Mouse (Mus musculus) intestine, embryonic 15.5 days (tissue): ENCODE measurements at regions not wholly inside any gene's neighbourhood (a gene's known extent, or its start where the extent isn't known, plus 50 kb on each side); places are given as distances from the start of the nearest gene placed in this dataset.
"Not testable (repeated sequence)": the region's sequence is repeated elsewhere in the genome, so short reads cannot be mapped to it uniquely, and the experiment has no call there.

Source experiments
- ATAC-seq: fragments of 200-750 bp; cut with Nextera tagmentation; 2 replicates; pipeline ENCODE4 v1.8.0; 2017; ENCODE audit warnings: moderate TSS enrichment, moderate library complexity
- H3K27ac ChIP-seq: fragments of 300-500 bp; sonication (generic); 2 replicates; pipeline ENCODE4 v1.5.1; 2015; ENCODE audit warnings: mild to moderate bottlenecking, inconsistent platforms
- H3K27me3 ChIP-seq: fragments of 300-500 bp; sonication (generic); replicated peaks from 2 replicates; pipeline ENCODE4 v1.6.1; 2015; ENCODE audit warnings: inconsistent platforms
- H3K36me3 ChIP-seq: fragments of 300-500 bp; sonication (generic); 2 replicates; pipeline ENCODE4 v1.6.1; 2015; ENCODE audit warnings: inconsistent platforms
- H3K4me1 ChIP-seq: fragments of 300-500 bp; sonication (generic); replicated peaks from 2 replicates; pipeline ENCODE4 v1.6.1; 2015; ENCODE audit warnings: inconsistent platforms
- H3K4me2 ChIP-seq: fragments of 300-500 bp; sonication (generic); replicated peaks from 2 replicates; pipeline ENCODE4 v1.6.1; 2015; ENCODE audit warnings: mild to moderate bottlenecking, inconsistent platforms
- H3K4me3 ChIP-seq: fragments of 300-500 bp; sonication (generic); replicated peaks from 2 replicates; pipeline ENCODE4 v1.5.1; 2015; ENCODE audit warnings: inconsistent platforms
- H3K9ac ChIP-seq: fragments of 300-500 bp; sonication (generic); 2 replicates; pipeline ENCODE4 v1.6.1; 2015; ENCODE audit warnings: inconsistent platforms
- H3K9me3 ChIP-seq: fragments of 300-500 bp; sonication (generic); 2 replicates; pipeline ENCODE4 v1.6.1; 2016; ENCODE audit warnings: inconsistent platforms
- WGBS: fragments of 180-500 bp; shearing (Covaris S2); methylation state at CpG from one replicate; pipeline ENCODE4 v1.1.7; 2015; 5-methylcytosine and 5-hydroxymethylcytosine counted together

- H3K4me3 ChIP-seq: no peak overlapping the region
- H3K27me3 ChIP-seq: no peaks in the 10 kb centered on the region
- no peak overlapping the region for H3K4me2 ChIP-seq
- ATAC-seq: no peak
- WGBS: 82% methylated on average over 5 of the region's 5 CpGs
- no peaks in the 10 kb centered on the region for H3K36me3 ChIP-seq
- H3K9ac ChIP-seq: no peak overlapping the region
- no peaks in the 10 kb centered on the region for H3K4me1 ChIP-seq
- no peaks in the 10 kb centered on the region for H3K9me3 ChIP-seq
- no peak overlapping the region for H3K27ac ChIP-seq
Measured at GRCm38 (mm10) chr1:47278321-47279020, 385.8 kb upstream of the Slc39a10 start.

GRCm38 (mm10) chr1:47277839-47278238 lies 385.2 kb upstream of the Slc39a10 start:
- Histone ChIP-seq H3K9me3 (no peaks in the 10 kb centered on the region), H3K9ac (no peak overlapping the region), H3K4me2 (no peak overlapping the region), H3K27ac (no peak overlapping the region), H3K36me3 (no peaks in the 10 kb centered on the region), H3K4me3 (no peak overlapping the region), H3K4me1 (no peaks in the 10 kb centered on the region), H3K27me3 (no peaks in the 10 kb centered on the region)
- peak; percentile 65; the same call in 1 of the 2 replicates for ATAC-seq
- WGBS: 15% methylated on average over 2 of the region's 2 CpGs

DNA sequence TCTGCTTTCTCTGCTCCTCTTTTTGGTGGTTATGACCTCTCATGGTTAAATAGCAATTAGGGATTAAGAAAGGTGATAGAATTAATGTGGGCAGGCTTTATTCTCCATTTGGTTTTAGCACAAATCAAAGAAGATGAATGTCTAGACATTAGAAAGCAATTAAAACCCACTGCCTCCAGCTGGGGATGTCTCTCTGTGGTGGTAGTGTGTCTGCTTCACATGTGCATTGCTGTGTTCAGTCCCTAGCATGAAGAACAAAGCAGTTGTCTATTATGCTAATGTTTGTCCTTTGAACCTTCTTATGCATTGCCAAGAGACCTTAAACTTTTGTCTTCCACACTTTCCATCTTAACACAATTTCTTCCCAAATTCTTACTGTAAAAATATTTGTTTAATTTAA lies 379.5 kb upstream of the Slc39a10 start:
- Histone ChIP-seq H3K27me3 (no peaks in the 10 kb centered on the region), H3K9me3 (no peaks in the 10 kb centered on the region), H3K4me1 (no peaks in the 10 kb centered on the region), H3K27ac (no peak overlapping the region), H3K4me3 (no peak overlapping the region), H3K4me2 (no peak overlapping the region), H3K36me3 (no peaks in the 10 kb centered on the region), H3K9ac (no peak overlapping the region)
- ATAC-seq: no peak

DNA sequence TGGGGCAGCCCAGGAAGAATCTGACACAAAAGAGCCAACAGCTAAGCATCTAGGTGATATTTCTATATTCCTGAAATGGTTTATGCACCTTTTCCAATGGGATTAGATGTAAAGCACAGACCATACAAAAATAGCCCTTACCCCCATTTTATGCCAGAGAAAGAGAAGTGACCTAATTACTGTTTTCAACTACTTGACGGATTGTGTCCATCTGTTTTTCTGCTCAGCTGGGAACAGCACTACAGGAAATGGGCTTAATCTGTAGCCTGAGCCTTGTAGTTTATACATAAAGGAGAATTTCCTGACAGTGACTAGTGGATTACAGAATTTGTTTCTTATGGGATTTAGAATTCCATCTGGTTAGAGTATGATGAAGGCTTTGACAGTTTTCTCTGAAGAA lies 371.0 kb upstream of the Slc39a10 start:
- WGBS: 51% methylated on average over 1 of the region's 1 CpGs
- Histone ChIP-seq H3K9ac (no peak overlapping the region), H3K36me3 (no peaks in the 10 kb centered on the region), H3K9me3 (no peaks in the 10 kb centered on the region), H3K27ac (no peak overlapping the region), H3K4me2 (no peak overlapping the region), H3K4me3 (no peak overlapping the region), H3K4me1 (no peaks in the 10 kb centered on the region), H3K27me3 (no peaks in the 10 kb centered on the region)
- no peak for ATAC-seq

DNA sequence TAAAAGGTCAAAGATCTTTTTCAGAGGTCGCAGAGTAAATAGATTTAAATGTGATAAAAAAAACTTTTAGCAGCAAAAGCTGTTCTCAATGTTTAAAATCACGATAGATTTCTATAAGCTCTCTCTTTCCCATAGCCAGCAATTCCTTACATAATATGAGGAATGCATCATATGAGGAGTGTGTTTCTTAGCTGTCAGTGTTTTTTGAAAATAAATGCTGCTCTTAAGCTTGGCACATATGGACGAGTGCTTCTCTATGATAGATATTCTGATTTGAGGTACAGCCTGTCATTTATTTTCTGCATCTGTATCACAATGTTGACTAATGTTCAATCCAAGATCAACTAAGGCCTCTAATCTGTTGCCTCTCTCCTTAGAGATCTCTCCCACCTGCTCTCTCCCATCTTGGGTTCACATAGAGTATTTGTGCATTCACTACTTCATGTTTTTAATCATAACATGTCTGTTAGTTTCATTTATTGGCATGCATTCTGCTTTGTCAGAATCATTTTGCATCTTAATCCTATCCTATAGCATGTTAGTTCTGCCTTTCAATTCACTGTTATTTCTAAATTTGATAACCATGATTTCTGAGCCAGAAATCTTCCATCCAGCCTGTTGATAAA lies 369.0 kb upstream of the Slc39a10 start:
- Histone ChIP-seq H3K4me3 (no peak overlapping the region), H3K27me3 (no peaks in the 10 kb centered on the region), H3K27ac (no peak overlapping the region), H3K9ac (no peak overlapping the region), H3K9me3 (no peaks in the 10 kb centered on the region), H3K36me3 (no peaks in the 10 kb centered on the region), H3K4me1 (no peaks in the 10 kb centered on the region), H3K4me2 (no peak overlapping the region)
- WGBS: 73% methylated on average over 3 of the region's 3 CpGs
- no peak for ATAC-seq

- not testable (repeated sequence) for H3K4me1 ChIP-seq, H3K9me3 ChIP-seq, H3K4me3 ChIP-seq, H3K27ac ChIP-seq, H3K36me3 ChIP-seq, H3K9ac ChIP-seq, H3K4me2 ChIP-seq, H3K27me3 ChIP-seq, ATAC-seq
- 89% methylated on average over 13 of the region's 13 CpGs for WGBS
Measured at GRCm38 (mm10) chr1:47250706-47251105, 358.1 kb upstream of the Slc39a10 start.

DNA sequence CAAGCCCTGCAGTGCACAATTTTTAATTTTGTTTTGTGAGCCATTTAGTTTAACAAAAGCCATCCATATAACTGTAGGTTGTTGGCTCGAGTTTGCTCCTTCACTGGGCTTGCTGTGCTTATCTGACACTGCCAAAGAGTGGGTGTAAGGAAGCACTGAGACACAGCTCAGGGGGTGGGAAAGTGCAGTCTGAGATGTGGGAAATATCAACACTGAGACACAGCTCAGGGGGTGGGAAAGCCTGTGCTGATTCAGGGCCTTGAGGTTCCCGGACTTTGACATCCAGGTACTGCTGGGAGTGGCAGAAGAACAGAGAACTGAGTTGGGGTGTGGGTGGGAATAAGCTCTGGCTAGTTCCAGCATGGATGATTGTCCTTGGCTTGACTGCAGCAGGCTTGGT lies 324.4 kb upstream of the Slc39a10 start:
- H3K36me3 ChIP-seq: no peaks in the 10 kb centered on the region
- H3K27me3 ChIP-seq: no peaks in the 10 kb centered on the region
- no peak overlapping the region for H3K4me2 ChIP-seq

GRCm38 (mm10) chr1:47216419-47217002 lies 323.9 kb upstream of the Slc39a10 start:
- no peaks in the 10 kb centered on the region for H3K36me3 ChIP-seq
- H3K27me3 ChIP-seq: no peaks in the 10 kb centered on the region
- no peak for ATAC-seq
- H3K4me1 ChIP-seq: no peaks in the 10 kb centered on the region
- H3K27ac ChIP-seq: no peak overlapping the region
- no peak overlapping the region for H3K4me3 ChIP-seq
- no peaks in the 10 kb centered on the region for H3K9me3 ChIP-seq
- 68% methylated on average over 2 of the region's 2 CpGs for WGBS
- H3K4me2 ChIP-seq: no peak overlapping the region
- no peak overlapping the region for H3K9ac ChIP-seq

More for the DNA sequence above, 324.4 kb upstream of the Slc39a10 start:
- 51% methylated on average over 2 of the region's 2 CpGs for WGBS
- no peak overlapping the region for H3K9ac ChIP-seq
- no peaks in the 10 kb centered on the region for H3K9me3 ChIP-seq
- no peak overlapping the region for H3K27ac ChIP-seq
- no peak overlapping the region for H3K4me3 ChIP-seq
- peak; percentile 89 for ATAC-seq
- no peaks in the 10 kb centered on the region for H3K4me1 ChIP-seq

DNA sequence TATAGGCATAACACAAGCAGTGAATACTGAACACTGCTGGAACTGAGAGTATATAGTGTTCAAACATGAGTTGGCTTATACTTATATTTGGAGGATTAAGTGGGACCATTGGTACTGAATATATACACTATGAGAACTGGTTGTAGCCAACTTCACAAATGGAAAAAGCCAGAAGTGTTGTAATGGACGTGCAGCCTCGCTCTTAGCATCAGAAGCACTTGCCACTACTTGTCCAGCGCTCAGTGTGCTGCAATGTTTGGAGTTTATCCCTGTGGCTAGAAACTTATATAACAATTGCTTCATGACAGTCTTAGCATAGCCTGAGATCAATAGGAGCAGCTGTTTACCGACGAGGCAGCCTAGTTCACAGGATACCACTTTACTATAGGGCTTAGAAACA lies 320.8 kb upstream of the Slc39a10 start:
- H3K4me3 ChIP-seq: no peak overlapping the region
- H3K4me1 ChIP-seq: no peaks in the 10 kb centered on the region
- no peak for ATAC-seq
- H3K9me3 ChIP-seq: no peaks in the 10 kb centered on the region
- H3K27me3 ChIP-seq: no peaks in the 10 kb centered on the region
- no peak overlapping the region for H3K4me2 ChIP-seq
- no peak overlapping the region for H3K9ac ChIP-seq
- H3K36me3 ChIP-seq: no peaks in the 10 kb centered on the region
- WGBS: 89% methylated on average over 5 of the region's 5 CpGs
- H3K27ac ChIP-seq: no peak overlapping the region

DNA sequence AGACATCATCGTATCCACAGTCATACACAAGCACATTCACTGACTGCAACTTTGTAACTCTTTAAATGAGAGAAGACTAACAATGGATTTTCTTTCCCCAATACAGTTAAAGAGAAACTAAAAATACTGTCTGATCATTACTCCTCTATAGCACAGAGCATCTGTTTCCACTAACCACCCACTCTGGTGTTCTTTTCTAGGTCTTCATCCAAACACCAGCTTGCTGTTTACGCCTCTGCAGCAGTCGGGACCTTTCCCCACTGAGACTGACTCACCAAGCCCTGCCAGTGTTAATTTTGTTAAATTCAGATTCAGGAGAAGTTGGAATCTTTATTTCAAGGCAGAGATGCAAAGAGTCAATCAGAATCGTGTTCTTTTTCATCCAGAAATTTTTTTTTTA lies 300.3 kb upstream of the Slc39a10 start:
- no peak for ATAC-seq
- no peaks in the 10 kb centered on the region for H3K9me3 ChIP-seq
- no peaks in the 10 kb centered on the region for H3K36me3 ChIP-seq
- no peaks in the 10 kb centered on the region for H3K4me1 ChIP-seq
- WGBS: 79% methylated on average over 4 of the region's 4 CpGs
- no peak overlapping the region for H3K9ac ChIP-seq
- no peak overlapping the region for H3K4me2 ChIP-seq
- no peak overlapping the region for H3K4me3 ChIP-seq
- H3K27ac ChIP-seq: no peak overlapping the region
- no peaks in the 10 kb centered on the region for H3K27me3 ChIP-seq

DNA sequence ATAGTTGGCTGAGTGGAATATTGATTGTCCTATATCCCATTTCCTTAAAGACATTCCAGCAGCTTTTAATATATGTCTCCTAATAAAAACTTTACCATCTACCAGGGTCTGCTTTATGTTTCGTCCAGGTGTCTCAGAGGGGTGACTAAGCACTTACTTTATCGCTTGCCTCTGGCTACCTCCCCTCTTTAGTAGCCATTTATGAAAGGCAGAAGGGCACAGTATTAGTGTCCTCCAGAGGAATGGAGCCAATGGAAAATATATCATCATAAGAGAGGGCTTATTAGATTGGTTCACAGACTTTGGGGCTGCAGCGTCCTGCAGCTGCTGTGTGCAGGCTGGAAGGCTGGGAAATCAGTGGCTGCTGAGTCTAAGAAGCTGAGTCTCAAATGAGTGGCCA lies 271.8 kb upstream of the Slc39a10 start:
- Histone ChIP-seq H3K9ac (no peak overlapping the region), H3K4me1 (no peaks in the 10 kb centered on the region), H3K9me3 (no peaks in the 10 kb centered on the region), H3K27ac (no peak overlapping the region), H3K4me3 (no peak overlapping the region), H3K27me3 (no peaks in the 10 kb centered on the region), H3K36me3 (no peaks in the 10 kb centered on the region), H3K4me2 (no peak overlapping the region)
- WGBS: 59% methylated on average over 3 of the region's 3 CpGs
- ATAC-seq: no peak

DNA sequence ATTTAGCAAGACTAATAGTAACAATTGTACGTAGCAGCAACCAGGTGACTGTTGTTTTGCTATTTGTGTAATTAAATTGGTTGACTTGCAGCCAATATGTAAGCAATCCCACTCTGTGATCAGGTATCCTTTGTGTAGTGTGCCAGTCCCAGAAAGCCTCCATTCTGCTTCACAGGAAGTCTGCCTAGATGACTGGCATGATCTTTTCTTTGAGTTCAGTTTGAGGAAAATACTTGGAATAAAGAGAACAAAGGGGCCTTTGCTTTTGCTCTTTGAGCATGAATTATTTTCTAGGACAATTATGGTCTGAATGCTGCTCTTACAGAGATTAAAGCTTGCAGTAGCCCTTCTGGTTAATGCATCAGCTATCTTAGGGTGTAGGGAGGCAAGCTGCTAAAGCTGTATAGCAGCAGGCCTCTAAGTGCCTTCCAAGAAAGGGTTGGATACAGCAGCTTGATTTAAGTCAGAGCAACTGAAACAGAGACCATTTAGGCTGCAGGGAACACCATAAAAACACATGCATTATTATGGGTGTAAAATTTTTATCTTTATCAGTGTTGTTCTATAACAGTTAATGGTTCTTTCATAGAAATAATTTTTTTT lies 271.3 kb upstream of the Slc39a10 start:
- no peak for ATAC-seq
- no peak overlapping the region for H3K4me2 ChIP-seq
- H3K4me1 ChIP-seq: no peaks in the 10 kb centered on the region
- no peaks in the 10 kb centered on the region for H3K9me3 ChIP-seq
- H3K36me3 ChIP-seq: no peaks in the 10 kb centered on the region
- 72% methylated on average over 1 of the region's 1 CpGs for WGBS
- H3K27me3 ChIP-seq: no peaks in the 10 kb centered on the region
- no peak overlapping the region for H3K27ac ChIP-seq
- H3K9ac ChIP-seq: no peak overlapping the region
- no peak overlapping the region for H3K4me3 ChIP-seq

DNA sequence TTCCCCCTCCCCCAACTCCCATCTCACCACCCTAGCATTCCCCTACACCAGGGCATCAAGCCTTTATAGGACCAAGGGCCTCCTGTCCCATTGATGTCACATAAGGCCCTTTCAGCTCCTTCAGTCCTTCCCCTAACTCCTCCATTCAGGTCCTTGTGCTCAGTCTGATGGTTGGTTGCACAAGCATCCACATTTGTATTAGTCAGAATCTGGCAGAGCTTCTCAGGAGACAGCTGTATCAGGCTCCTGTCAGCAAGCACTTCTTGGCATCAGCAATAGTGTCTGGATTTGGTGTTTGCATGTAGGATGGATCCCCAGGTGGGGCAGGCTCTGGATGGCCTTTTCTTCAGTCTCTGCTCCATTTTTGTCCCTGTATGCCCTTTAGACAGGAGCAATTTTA lies 237.4 kb upstream of the Slc39a10 start:
- H3K27me3 ChIP-seq, H3K4me2 ChIP-seq, H3K27ac ChIP-seq, ATAC-seq, H3K9me3 ChIP-seq, H3K4me3 ChIP-seq, H3K36me3 ChIP-seq, H3K4me1 ChIP-seq, H3K9ac ChIP-seq: not testable (repeated sequence)
